Mouse (Mus musculus) liver, adult 2 months (tissue): Measurements from ENCODE around the gene Banp.

ENCODE experiments used
- CTCF ChIP-seq: fragments of 200-500 bp; IDR thresholded peaks from 2 replicates; pipeline ENCODE4 v1.5.1; 2011; ENCODE audit warnings: low read depth, low read length, control low read depth
- POLR2A ChIP-seq: fragments of 200-500 bp; IDR thresholded peaks from 2 replicates; pipeline ENCODE4 v1.6.1; 2011; ENCODE audit warnings: low read length, control low read depth; ENCODE audit not compliant: insufficient read depth; ENCODE audit errors: extremely low read depth

GRCm38 (mm10) chr8:121995895-121996294, 46.3 kb downstream of the Banp start:
- TF ChIP-seq CTCF: no peak
- no peak for TF ChIP-seq POLR2A
